Comparison of ENCODE assay signal across 9 mouse cellular contexts in genomic region chr15:6388146-6388545, GRCm38 (mm10). TPM values are rescaled to one million over a fixed set of nuclear protein-coding genes. Genes with fewer than 3 reads are reported as not detected.
DNase-seq lines count a peak whose midpoint lies in the region; ATAC-seq and TF ChIP-seq lines count a peak whose summit lies in the region.
"Had no signal": no experiment of that assay in that cellular context is flagged by ENCODE, and none has a peak within 500 bp of the region (broad histone marks: within the 10 kb centered on the region; RNA-seq: fewer than 3 reads in every experiment).

No protein-coding gene starts in this region.

- no peaks in the 10 kb centered on the region for H3K36me3 ChIP-seq in forebrain, embryonic 11.5 days (ENCODE audit: control insufficient read depth, insufficient read depth, low read length)
- peaks cover 4% of the 10 kb centered on the region; the same call in 1 of the 2 replicates for H3K36me3 ChIP-seq in limb, embryonic 10.5 days
- H3K36me3 ChIP-seq in neural tube, embryonic 12.5 days, result no peaks in the 10 kb centered on the region

- H3K4me2 ChIP-seq in forebrain, embryonic 11.5 days (ENCODE audit: low read depth, low read length, severe bottlenecking), result peak overlapping the region; percentile 68; the same call in 1 of the 2 replicates
- peak overlapping the region; percentile 81 for H3K4me2 ChIP-seq in neural tube, embryonic 12.5 days (replicated peaks)

- H3K27me3 ChIP-seq in forebrain, embryonic 11.5 days (ENCODE audit: control insufficient read depth, insufficient read depth, low read length), result no peaks in the 10 kb centered on the region
- H3K27me3 ChIP-seq in limb, embryonic 10.5 days (ENCODE audit: low read depth, poor library complexity, severe bottlenecking), result no peaks in the 10 kb centered on the region
- H3K27me3 ChIP-seq in neural tube, embryonic 12.5 days (replicated peaks), result no peaks in the 10 kb centered on the region

- H3K4me1 ChIP-seq in forebrain, embryonic 11.5 days (replicated peaks; ENCODE audit: control insufficient read depth, insufficient read depth, low read length), result 0 out of 2 replicates have a peak, but pooled peaks cover 2% of the 10 kb centered on the region
- peaks cover 43% of the 10 kb centered on the region for H3K4me1 ChIP-seq in limb, embryonic 10.5 days
- H3K4me1 ChIP-seq in neural tube, embryonic 12.5 days, result peaks cover 4% of the 10 kb centered on the region

- ATAC-seq in forebrain, embryonic 11.5 days (replicated peaks; ENCODE audit: low FRiP score), result no peak
- ATAC-seq in neural tube, embryonic 12.5 days (ENCODE audit: low FRiP score, low read depth), result no peak

- no peak for DNase-seq in layer of hippocampus, adult 2 months (ENCODE audit: low spot score in 2 of 2)
- no peak for DNase-seq in layer of hippocampus, adult 9-11 months
- DNase-seq in forebrain, embryonic 11.5 days (ENCODE audit: low spot score), result no peak
- no peak for DNase-seq in limb, embryonic 10.5 days (ENCODE audit: low spot score)
- DNase-seq in retina, embryonic 14.5 days (ENCODE audit: low spot score), result no peak
- no peak for DNase-seq in adrenal gland, adult 2 months
- no peak for DNase-seq in adrenal gland, postnatal 14 days
- DNase-seq: cerebellum, adult 8-10 months had no signal

- 67% methylated on average over 3 of the region's 3 CpGs for whole genome bisulfite sequencing in forebrain, embryonic 11.5 days
- WGBS in limb, embryonic 10.5 days, result 44% methylated on average over 3 of the region's 3 CpGs
- WGBS in neural tube, embryonic 12.5 days, result 72% methylated on average over 3 of the region's 3 CpGs

- no peaks in the 10 kb centered on the region for H3K9me3 ChIP-seq in forebrain, embryonic 11.5 days (ENCODE audit: control insufficient read depth, low read length)
- H3K9me3 ChIP-seq in limb, embryonic 10.5 days (replicated peaks), result no peaks in the 10 kb centered on the region
- H3K9me3 ChIP-seq in neural tube, embryonic 12.5 days, result no peaks in the 10 kb centered on the region

- peak overlapping the region; percentile 47 for H3K4me3 ChIP-seq in layer of hippocampus, adult 2 months
- peak overlapping the region; percentile 42; the same call in 1 of the 2 replicates for H3K4me3 ChIP-seq in forebrain, embryonic 11.5 days (ENCODE audit: low read depth, low read length)
- H3K4me3 ChIP-seq in limb, embryonic 10.5 days, result peak overlapping the region; percentile 58
- peak overlapping the region; percentile 44; the same call in 1 of the 2 replicates for H3K4me3 ChIP-seq in neural tube, embryonic 12.5 days

- no peak overlapping the region for H3K9ac ChIP-seq in forebrain, embryonic 11.5 days (ENCODE audit: low read length)
- no peak overlapping the region for H3K9ac ChIP-seq in neural tube, embryonic 12.5 days

- H3K27ac ChIP-seq in layer of hippocampus, adult 2 months, result peak overlapping the region; percentile 14; the same call in 1 of the 2 replicates
- H3K27ac ChIP-seq in forebrain, embryonic 11.5 days (ENCODE audit: low read depth, low read length), result no peak overlapping the region
- no peak overlapping the region; the same call in 1 of the 2 replicates for H3K27ac ChIP-seq in limb, embryonic 10.5 days
- no peak overlapping the region for H3K27ac ChIP-seq in neural tube, embryonic 12.5 days

- TF ChIP-seq CTCF in layer of hippocampus, adult 2 months (conservative IDR thresholded peaks at IDR 0.05), result no peak

RNA-seq across cellular contexts. Expression of gene C9, which starts 57.0 kb away (rescaled TPM):
- not detected for total RNA-seq in layer of hippocampus, adult 2 months (2021)
- polyA plus RNA-seq in forebrain, embryonic 11.5 days (2014; fragmentation: Nextera tagmentation; extraction: Ambion mirVana), result not detected in 2 replicates
- polyA plus RNA-seq in limb, embryonic 10.5 days (2016; fragmentation: Nextera tagmentation; extraction: Ambion mirVana), result not detected in 2 replicates
- not detected in 2 replicates for polyA plus RNA-seq in neural tube, embryonic 12.5 days (2016; fragmentation: Nextera tagmentation; extraction: Ambion mirVana)
- 1 to 10 TPM in 1 of 2 experiments, not detected in 1; 1.6 TPM for total RNA-seq in adrenal gland, adult 2 months (2021)
- not detected in 2 replicates for polyA plus RNA-seq in adrenal gland, adult 2 months (2012; rRNA removed)
- total RNA-seq in adrenal gland, postnatal 14 days (2021), result 0.90 and 12.9 TPM in 2 replicates
